In genomic region chr9:101045710-101046338, GRCm38 (mm10) we compare ENCODE assay signal across 12 mouse cellular contexts. TPM values are rescaled to one million over a fixed set of nuclear protein-coding genes. Genes with fewer than 3 reads are reported as not detected.
A peak's percentile ranks its signal among the peaks of the same experiment; 100 is the strongest.
DNase-seq lines count a peak whose midpoint lies in the region; ATAC-seq and TF ChIP-seq lines count a peak whose summit lies in the region.
"Had no signal": no experiment of that assay in that cellular context is flagged by ENCODE, and none has a peak within 500 bp of the region (broad histone marks: within the 10 kb centered on the region; RNA-seq: fewer than 3 reads in every experiment).

No protein-coding gene starts in this region.

- no peak overlapping the region for H3K4me3 ChIP-seq in heart, embryonic 12.5 days
- no peak overlapping the region for H3K4me3 ChIP-seq in heart, adult 2 months
- H3K4me3 ChIP-seq in spleen, adult 2 months (ENCODE audit: extremely low read depth, insufficient read depth, insufficient read length): no peak overlapping the region
- no peak overlapping the region for H3K4me3 ChIP-seq in liver, embryonic 14.5 days (ENCODE audit: insufficient read depth in 1 of 2, low read depth in 2 of 2, low read length in 2 of 2)
- H3K4me3 ChIP-seq: limb, embryonic 10.5 days; midbrain, embryonic 15.5 days had no signal

- H3K27ac ChIP-seq in heart, embryonic 12.5 days (ENCODE audit: poor library complexity, severe bottlenecking): no peak overlapping the region
- H3K27ac ChIP-seq in heart, adult 2 months: no peak overlapping the region
- 0 out of 2 replicates have a peak overlapping the region, but pooled peaks have one; percentile 5 for H3K27ac ChIP-seq in spleen, adult 2 months (ENCODE audit: insufficient read depth, low read length)
- H3K27ac ChIP-seq in liver, embryonic 14.5 days: no peak overlapping the region
- H3K27ac ChIP-seq: limb, embryonic 10.5 days; midbrain, embryonic 15.5 days had no signal

- no peaks in the 10 kb centered on the region for H3K36me3 ChIP-seq in heart, embryonic 12.5 days
- H3K36me3 ChIP-seq in heart, adult 2 months (ENCODE audit: control insufficient read depth, insufficient read depth, low read length): no peaks in the 10 kb centered on the region
- no peaks in the 10 kb centered on the region for H3K36me3 ChIP-seq in spleen, adult 2 months (ENCODE audit: control insufficient read depth, insufficient read depth, low read length)
- H3K36me3 ChIP-seq in liver, embryonic 14.5 days (replicated peaks; ENCODE audit: control insufficient read depth, insufficient read depth, low read depth): no peaks in the 10 kb centered on the region
- H3K36me3 ChIP-seq: limb, embryonic 10.5 days; midbrain, embryonic 15.5 days had no signal

- no peaks in the 10 kb centered on the region for H3K79me2 ChIP-seq in heart, adult 2 months (replicated peaks; ENCODE audit: control insufficient read depth, insufficient read depth, low read length)

- H3K9ac ChIP-seq in heart, embryonic 12.5 days: no peak overlapping the region
- H3K9ac ChIP-seq in heart, adult 2 months (ENCODE audit: low read depth, low read length): no peak overlapping the region
- H3K9ac ChIP-seq in liver, embryonic 14.5 days (replicated peaks): no peak overlapping the region
- H3K9ac ChIP-seq: midbrain, embryonic 15.5 days had no signal

- H3K9me3 ChIP-seq in heart, embryonic 12.5 days (replicated peaks): no peaks in the 10 kb centered on the region; the same call in none of the 2 replicates
- H3K9me3 ChIP-seq in liver, embryonic 14.5 days (ENCODE audit: control insufficient read depth, low read length): no peaks in the 10 kb centered on the region
- H3K9me3 ChIP-seq: limb, embryonic 10.5 days; midbrain, embryonic 15.5 days had no signal

- WGBS in heart, embryonic 12.5 days: 56% methylated on average over 15 of the region's 15 CpGs
- 49% methylated on average over 15 of the region's 15 CpGs for WGBS in heart, adult 2 months
- WGBS in spleen, adult 2 months: 35% methylated on average over 15 of the region's 15 CpGs
- 26% methylated on average over 15 of the region's 15 CpGs for WGBS in liver, embryonic 14.5 days (ENCODE audit: insufficient replicate concordance)

- TF ChIP-seq EP300 in heart, adult 2 months (IDR thresholded peaks at IDR 0.05; ENCODE audit: insufficient read depth, low read depth, low read length): no peak
- TF ChIP-seq EP300 in liver, embryonic 14.5 days (IDR thresholded peaks at IDR 0.05; ENCODE audit: low read depth): no peak

- intact Hi-C loops in heart, adult 2 months (cut with DNase I): no loop called here

- DNase-seq in heart, adult 2 months: no peak
- DNase-seq in spleen, adult 2 months (ENCODE audit: low read depth in 1 of 2, low spot score in 2 of 2): no peak
- no peak for DNase-seq in spleen, adult 18-20 months
- no peak for DNase-seq in liver, embryonic 14.5 days (ENCODE audit: low read depth in 3 of 3, low spot score in 3 of 3)
- no peak for DNase-seq in layer of hippocampus, adult 9-11 months
- DNase-seq in thymus, postnatal 25 days: no peak
- DNase-seq in Muller cell, postnatal 12 days (ENCODE audit: inconsistent ontology term): no peak
- DNase-seq: B cell, adult 2 months; cerebellum, adult 9-11 months had no signal

- 0 out of 2 replicates have a peak overlapping the region, but pooled peaks have one; percentile 3 for H3K4me2 ChIP-seq in heart, embryonic 12.5 days
- peak overlapping the region; percentile 26; the same call in 1 of the 2 replicates for H3K4me2 ChIP-seq in liver, embryonic 14.5 days (ENCODE audit: low read depth)
- H3K4me2 ChIP-seq: midbrain, embryonic 15.5 days had no signal

- no peak for TF ChIP-seq CTCF in heart, adult 2 months (IDR thresholded peaks at IDR 0.05)
- no peak for TF ChIP-seq CTCF in spleen, adult 2 months (IDR thresholded peaks at IDR 0.05; ENCODE audit: extremely low read depth, insufficient read depth, insufficient read length, insufficient replicate concordance)
- TF ChIP-seq CTCF in liver, embryonic 14.5 days (IDR thresholded peaks at IDR 0.05; ENCODE audit: low read depth): no peak

- no peaks in the 10 kb centered on the region for H3K27me3 ChIP-seq in heart, embryonic 12.5 days (replicated peaks)
- no peaks in the 10 kb centered on the region for H3K27me3 ChIP-seq in heart, adult 2 months (ENCODE audit: control insufficient read depth, insufficient read depth, low read length)
- H3K27me3 ChIP-seq in spleen, adult 2 months (ENCODE audit: control insufficient read depth, insufficient read depth, low read length): no peaks in the 10 kb centered on the region
- H3K27me3 ChIP-seq in liver, embryonic 14.5 days (ENCODE audit: control insufficient read depth, insufficient read depth, low read length): no peaks in the 10 kb centered on the region
- H3K27me3 ChIP-seq: midbrain, embryonic 15.5 days had no signal

- TF ChIP-seq POLR2A in heart, adult 2 months (IDR thresholded peaks at IDR 0.05; ENCODE audit: insufficient read depth, low read depth, low read length): no peak
- TF ChIP-seq POLR2A in spleen, adult 2 months (IDR thresholded peaks at IDR 0.05; ENCODE audit: low read depth, low read length): no peak

- no peaks in the 10 kb centered on the region for H3K4me1 ChIP-seq in heart, embryonic 12.5 days (replicated peaks)
- H3K4me1 ChIP-seq in heart, adult 2 months (ENCODE audit: control insufficient read depth, insufficient read depth, low read length): no peaks in the 10 kb centered on the region
- no peaks in the 10 kb centered on the region for H3K4me1 ChIP-seq in spleen, adult 2 months (ENCODE audit: control insufficient read depth, insufficient read depth, insufficient read length)
- H3K4me1 ChIP-seq in liver, embryonic 14.5 days (replicated peaks; ENCODE audit: control insufficient read depth in 2 of 2, insufficient read depth in 2 of 2, low read length in 1 of 2): peaks cover 0 to 7% of the 10 kb centered on the region in 2 experiments; a peak in 2 of 4 replicates
- H3K4me1 ChIP-seq: limb, embryonic 10.5 days; midbrain, embryonic 15.5 days had no signal

- ATAC-seq in heart, embryonic 12.5 days (ENCODE audit: insufficient number of reproducible peaks, low FRiP score): no peak
- ATAC-seq in liver, embryonic 14.5 days (ENCODE audit: insufficient read depth): no peak
- ATAC-seq: midbrain, embryonic 15.5 days had no signal

RNA-seq across cellular contexts. Expression of gene Pccb, which starts 11.1 kb away (rescaled TPM):
- 21.6 TPM in 2 replicates for polyA plus RNA-seq in heart, embryonic 12.5 days (2016; fragmentation: Nextera tagmentation; extraction: Ambion mirVana)
- 100 to 1,000 TPM in 1 of 2 experiments, 10 to 100 TPM in 1; 87.3 to 109 TPM for total RNA-seq in heart, adult 2 months (2021)
- polyA plus RNA-seq in heart, adult 2 months (2012; rRNA removed): 117 and 163 TPM in 2 replicates
- 20.9 and 22.0 TPM in 2 replicates for polyA plus RNA-seq in spleen, adult 2 months (2012; rRNA removed)
- polyA plus RNA-seq in liver, embryonic 14.5 days (2012; rRNA removed): 12.8 and 15.7 TPM in 2 replicates
- polyA plus RNA-seq in liver, embryonic 14.5 days (2014; fragmentation: Nextera tagmentation; extraction: Ambion mirVana): 6.4 and 7.8 TPM in 2 replicates

RNA-seq across cellular contexts. Expression of gene Msl2, which starts 28.1 kb away (rescaled TPM):
- 5.3 and 6.0 TPM in 2 replicates for polyA plus RNA-seq in heart, embryonic 12.5 days (2016; fragmentation: Nextera tagmentation; extraction: Ambion mirVana)
- total RNA-seq in heart, adult 2 months (2021): 10 to 100 TPM; 33.5 to 35.9 TPM
- polyA plus RNA-seq in heart, adult 2 months (2012; rRNA removed): 10.8 and 16.4 TPM in 2 replicates
- polyA plus RNA-seq in spleen, adult 2 months (2012; rRNA removed): 27.6 and 41.6 TPM in 2 replicates
- polyA plus RNA-seq in liver, embryonic 14.5 days (2012; rRNA removed): 8.2 and 9.4 TPM in 2 replicates
- polyA plus RNA-seq in liver, embryonic 14.5 days (2014; fragmentation: Nextera tagmentation; extraction: Ambion mirVana): 2.3 and 2.5 TPM in 2 replicates
